Mouse (Mus musculus) large intestine, adult 2 months (tissue): Measurements from ENCODE around the gene Dip2b. TPM values are rescaled to one million over a fixed set of nuclear protein-coding genes. Genes with fewer than 3 reads are reported as not detected.

ENCODE experiments used
- DNase-seq: peaks from one replicate; pipeline ENCODE4 v3.0.0-alpha.2; 2012; ENCODE audit warnings: low read depth, low spot score
- WGBS: fragments of 180-500 bp; shearing (Covaris S2); methylation state at CpG from one replicate; pipeline ENCODE4 v1.1.7; 2018; 5-methylcytosine and 5-hydroxymethylcytosine counted together
- polyA plus RNA-seq: library from polyadenylated mRNA; depleted of rRNA; stranded (reverse); fragments of >200 nt; gene quantifications from 2 replicates; pipeline ENCODE4 v1.2.3, GENCODE M21; 2012

Gene Dip2b
- polyA plus RNA-seq, 1 experiment, result 5.8 TPM

DNA sequence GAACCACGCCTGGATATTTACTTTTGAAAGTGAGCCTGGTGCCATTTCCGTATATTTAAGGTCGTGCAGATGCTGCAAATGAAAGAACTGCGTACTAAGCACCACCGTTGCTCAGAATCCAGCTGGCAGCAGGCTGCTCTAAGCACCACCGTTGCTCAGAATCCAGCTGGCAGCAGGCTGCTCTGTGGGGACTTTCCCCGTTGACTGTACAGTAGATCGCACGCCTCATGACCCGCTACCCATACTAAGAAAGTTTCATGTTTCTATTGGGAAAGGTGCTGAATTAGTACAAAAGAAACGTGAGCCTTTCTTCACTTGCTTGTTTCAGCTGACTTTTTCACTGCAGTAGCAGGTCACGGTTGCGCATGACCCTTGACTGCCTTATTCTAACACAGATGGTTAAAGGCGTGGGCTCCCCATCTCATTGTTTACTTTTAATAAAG lies 150.5 kb downstream of the Dip2b start:
- 53% methylated on average over 14 of the region's 14 CpGs for WGBS

DNA sequence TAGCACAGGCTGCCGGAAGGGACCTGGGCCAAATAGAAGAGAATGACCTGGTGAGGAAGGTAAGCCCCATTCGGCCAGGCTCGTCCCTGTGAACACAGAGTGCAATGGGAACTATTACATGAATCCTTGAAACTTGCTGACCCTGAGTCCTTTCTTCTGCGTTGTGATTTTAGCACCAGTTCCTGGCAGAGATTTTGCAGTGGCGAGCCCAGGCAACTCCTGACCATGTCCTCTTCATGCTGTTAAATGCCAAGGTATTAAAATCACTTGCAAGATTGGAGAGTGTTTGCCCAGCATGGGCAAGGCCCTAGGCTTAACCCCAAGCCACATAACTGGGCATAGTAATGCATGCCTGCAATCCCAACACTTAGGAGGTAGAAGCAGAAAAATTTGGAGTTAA lies 151.6 kb downstream of the Dip2b start:
- DNase-seq, result no peak
- WGBS, result 92% methylated on average over 5 of the region's 5 CpGs

More for the DNA sequence above, 150.5 kb downstream of the Dip2b start:
- DNase-seq, result no peak

DNA sequence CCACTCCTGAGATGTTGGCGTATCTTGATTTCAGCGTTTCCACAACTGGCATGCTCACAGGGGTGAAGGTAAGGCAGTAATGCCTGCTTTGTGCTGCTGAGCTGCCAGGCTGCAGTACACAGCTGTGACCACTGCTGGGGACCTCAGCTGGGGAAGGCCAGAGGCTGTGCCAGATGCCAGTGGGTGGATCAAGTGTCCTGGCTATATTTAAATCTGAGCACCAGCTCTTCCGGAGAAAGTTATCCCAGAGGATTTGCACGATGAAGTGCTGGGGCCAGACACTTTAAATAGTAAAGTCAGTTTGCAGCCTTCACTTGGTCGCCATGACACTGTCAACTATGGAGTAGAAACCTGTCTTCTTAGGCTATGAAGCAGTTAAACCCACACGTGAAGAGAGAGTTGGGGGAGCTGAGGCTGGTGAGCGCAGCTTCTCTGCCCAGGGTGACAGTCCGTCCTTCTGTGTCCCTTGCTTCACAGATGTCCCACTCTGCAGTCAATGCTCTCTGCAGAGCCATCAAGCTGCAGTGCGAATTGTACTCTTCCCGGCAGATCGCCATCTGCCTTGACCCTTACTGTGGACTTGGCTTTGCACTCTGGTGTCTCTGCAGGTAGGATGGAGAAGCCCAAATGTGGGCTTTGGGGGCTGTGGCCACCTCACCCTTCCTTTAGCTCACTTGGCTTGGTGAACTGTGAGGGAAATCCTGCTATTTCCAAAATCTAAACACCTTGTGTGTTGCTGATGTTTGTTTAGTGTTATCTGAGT lies 160.7 kb downstream of the Dip2b start:
- 89% methylated on average over 11 of the region's 11 CpGs for WGBS

DNA sequence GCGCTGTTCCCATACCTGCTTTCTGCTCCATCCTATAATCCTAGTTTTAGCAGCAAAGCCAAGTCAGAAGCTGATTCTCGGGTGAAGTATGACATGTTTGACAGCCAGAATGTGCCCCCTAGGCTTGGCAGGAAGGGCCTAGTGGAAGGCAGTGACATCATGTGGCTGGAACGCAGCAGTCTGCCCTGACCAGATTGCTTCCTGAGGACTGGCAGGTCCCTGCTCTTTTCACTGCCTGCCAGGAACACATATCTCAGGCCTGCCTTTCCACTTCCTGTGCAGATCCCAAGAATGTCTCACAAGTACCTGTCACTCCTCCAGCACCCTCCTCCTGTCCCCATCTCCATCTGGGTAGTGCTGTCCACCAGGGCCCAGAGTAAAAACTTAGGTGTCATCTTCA lies 161.3 kb downstream of the Dip2b start:
- DNase-seq, result no peak
- 87% methylated on average over 3 of the region's 3 CpGs for WGBS

More for the DNA sequence above, 160.7 kb downstream of the Dip2b start:
- DNase-seq, result no peak

DNA sequence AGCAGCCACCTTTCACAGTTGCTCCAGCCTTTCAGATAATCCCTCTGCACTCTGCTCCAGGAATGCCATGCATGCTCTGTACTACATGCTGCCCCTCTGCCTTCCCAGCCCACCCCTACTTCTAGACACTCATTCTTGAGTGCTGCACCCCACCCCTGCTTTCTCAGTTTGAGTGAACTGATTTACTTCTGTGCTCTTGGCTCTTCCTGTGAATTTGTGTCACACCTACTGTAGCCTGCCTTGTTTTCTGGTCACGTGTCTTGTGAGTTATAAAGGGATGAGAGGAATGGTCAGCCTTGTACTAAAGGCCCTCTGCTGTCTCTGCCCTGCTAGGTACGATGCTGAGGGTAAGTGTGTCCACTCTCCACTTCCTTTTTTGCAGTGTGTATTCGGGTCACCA lies 163.3 kb downstream of the Dip2b start:
- 89% methylated on average over 3 of the region's 3 CpGs for WGBS
- DNase-seq, result no peak

DNA sequence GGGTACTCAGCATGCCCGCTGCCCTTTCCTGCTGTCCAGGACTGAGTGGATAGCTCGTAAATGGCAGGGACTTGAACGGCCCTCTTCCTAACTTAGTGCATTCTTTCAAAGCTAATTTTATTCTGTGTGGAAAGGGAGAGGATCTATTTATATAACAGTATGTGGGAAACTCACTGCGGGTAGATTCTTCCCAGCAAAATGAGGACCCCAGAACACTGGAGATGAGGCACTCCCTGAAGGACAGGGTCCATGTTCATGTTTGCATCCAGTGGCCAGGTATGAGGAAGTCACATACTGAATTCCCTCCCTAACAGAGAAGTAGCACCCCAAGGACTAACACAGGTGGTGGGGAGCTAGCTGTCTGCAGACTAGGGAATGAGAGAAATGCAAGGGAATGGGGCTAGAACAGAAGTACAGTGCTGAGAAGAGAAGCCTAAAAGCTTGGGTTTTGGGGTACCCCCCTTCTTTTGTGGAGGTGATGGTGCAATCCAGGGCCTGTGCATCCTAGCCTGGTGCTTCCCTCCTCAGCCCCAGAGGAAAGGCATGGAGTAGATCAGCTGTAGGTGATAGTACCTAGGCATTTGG lies 164.1 kb downstream of the Dip2b start:
- DNase-seq, result no peak
- 66% methylated on average over 4 of the region's 4 CpGs for WGBS

DNA sequence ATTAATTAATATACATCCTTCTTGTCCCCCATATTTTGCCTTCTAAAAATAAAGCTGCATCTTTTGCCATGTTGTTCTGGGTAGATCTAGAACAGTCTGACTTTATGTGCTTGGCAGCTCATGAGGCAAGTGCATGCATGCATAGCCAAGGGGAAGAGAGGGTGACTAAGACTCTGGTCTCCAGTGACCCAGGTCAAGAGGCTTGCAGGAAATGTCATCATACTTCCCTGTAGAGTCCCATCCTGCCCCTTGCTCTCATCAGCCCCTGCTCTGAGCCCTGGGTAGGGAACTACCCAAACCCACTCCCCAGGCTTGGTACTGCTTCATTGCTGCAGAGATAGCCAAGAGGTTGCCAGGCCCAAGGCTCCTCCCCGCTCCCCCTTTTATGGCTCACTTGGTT lies 166.1 kb downstream of the Dip2b start:
- DNase-seq, result no peak
- WGBS, result 69% methylated on average over 1 of the region's 1 CpGs

DNA sequence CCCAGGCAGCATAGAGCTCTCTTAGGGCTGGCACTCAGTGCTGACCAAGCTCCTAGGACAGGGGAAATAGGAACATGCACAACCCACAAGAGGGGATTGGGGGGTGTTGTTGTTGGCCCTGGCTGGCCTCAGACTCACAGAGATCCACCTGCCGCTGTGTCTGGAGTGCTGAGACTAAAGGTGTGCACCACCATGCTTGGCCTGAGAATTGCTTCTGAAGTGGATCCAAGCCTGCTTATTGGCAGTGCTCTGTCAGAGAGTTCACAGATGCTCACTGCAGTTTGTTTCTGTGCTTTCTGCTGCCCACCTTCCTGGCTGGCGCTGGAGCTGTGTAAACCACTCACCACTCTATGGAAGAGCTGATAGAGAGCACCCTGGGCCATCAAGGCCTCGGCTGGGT lies 171.5 kb downstream of the Dip2b start:
- DNase-seq, result no peak
- WGBS, result 98% methylated on average over 3 of the region's 3 CpGs

DNA sequence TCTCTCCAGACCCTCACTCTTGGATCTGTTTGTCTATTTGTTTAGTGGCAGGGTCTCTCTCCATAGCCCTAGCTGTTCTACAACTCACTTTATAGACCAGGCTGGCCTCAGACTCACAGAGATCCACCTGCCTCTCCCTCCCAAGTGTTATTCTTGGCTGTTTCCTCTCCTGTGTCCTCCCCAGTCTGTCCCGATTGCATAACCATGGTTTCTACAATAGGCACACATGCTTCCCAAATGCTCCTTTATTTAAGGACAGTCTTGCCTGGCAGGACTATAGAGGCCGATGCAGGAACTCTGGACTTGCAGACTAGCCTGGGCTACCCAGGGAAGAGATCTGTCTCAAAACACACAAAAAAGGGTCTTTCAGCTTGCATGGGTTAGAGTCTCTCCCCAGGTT lies 174.9 kb downstream of the Dip2b start:
- 87% methylated on average over 2 of the region's 2 CpGs for WGBS
- no peak for DNase-seq

DNA sequence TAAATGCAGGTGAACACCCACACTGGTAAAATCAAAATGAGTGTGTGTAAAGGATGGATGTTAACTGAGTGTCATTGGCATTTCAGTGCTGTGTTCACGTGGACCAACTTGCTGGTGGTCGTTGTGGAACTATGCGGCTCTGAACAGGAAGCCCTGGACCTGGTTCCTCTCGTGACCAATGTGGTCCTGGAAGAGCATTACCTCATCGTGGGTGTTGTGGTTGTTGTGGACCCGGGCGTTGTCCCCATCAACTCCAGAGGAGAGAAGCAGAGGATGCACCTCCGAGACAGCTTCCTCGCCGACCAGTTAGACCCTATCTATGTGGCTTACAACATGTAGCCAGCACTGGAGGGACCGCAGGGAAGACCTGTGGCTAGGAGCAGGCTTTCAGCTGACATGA lies 176.6 kb downstream of the Dip2b start:
- 90% methylated on average over 11 of the region's 11 CpGs for WGBS
- no peak for DNase-seq

DNA sequence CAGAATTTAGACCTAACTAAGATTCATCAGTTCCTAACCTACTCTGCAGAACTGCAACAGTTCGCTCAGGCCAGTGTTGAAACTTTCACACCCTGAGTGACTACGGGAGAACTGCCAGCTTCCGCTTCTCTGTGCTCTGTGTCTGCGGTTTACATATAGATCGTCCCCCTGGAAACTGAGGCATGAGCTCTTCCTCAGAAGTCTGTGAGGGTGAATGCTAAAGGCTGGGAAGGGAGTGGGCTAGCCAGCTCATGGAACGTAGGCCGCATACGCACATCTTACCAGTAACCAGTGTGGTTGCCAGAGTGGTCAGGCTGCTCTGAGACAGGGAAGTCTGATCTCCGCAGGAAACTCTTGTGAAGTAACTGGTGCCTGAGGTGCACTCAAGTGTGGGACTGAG lies 177.7 kb downstream of the Dip2b start:
- DNase-seq, result no peak
- 94% methylated on average over 9 of the region's 9 CpGs for WGBS

DNA sequence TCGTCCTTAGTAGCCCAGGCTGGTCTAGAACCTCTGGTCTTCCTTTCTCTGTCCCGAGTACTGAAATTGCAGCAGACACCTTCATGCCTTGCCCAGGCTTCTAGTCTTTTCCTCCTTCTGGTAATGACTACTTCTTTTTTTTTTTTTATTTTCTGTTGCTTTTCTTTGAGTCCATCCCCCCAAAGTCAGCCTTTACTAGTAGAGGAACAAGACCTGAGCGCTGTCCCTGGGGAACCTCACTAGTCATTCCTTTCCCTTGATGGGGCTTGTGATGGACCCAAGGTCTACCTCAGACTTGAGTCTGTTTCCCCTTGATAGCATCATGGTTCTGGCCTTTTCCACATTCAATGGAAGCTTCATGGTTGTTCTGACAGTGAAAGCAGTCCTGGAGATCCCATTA lies 179.6 kb downstream of the Dip2b start:
- 95% methylated on average over 3 of the region's 3 CpGs for WGBS

DNA sequence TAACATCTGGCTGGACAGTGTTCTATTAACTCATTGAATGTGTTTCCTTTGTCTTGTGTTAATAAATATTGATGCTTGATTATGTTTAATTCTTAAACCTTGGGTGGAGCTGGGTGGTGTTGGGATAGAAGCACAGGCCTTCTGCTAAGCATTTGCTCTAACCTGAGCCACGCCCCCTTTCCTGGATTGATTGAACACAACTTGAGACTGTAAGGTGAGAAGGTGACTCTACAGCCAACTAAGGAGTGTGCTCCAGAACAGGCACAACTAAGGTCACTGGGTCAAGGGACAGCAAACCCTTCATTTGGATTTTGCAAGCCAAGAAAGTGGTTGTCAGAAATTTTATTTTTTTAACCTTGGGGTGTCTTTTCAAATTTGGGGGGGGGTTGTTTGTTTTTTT lies 180.9 kb downstream of the Dip2b start:
- WGBS, result 65% methylated on average over 1 of the region's 1 CpGs
- no peak for DNase-seq

More for the DNA sequence above, 179.6 kb downstream of the Dip2b start:
- DNase-seq, result no peak

DNA sequence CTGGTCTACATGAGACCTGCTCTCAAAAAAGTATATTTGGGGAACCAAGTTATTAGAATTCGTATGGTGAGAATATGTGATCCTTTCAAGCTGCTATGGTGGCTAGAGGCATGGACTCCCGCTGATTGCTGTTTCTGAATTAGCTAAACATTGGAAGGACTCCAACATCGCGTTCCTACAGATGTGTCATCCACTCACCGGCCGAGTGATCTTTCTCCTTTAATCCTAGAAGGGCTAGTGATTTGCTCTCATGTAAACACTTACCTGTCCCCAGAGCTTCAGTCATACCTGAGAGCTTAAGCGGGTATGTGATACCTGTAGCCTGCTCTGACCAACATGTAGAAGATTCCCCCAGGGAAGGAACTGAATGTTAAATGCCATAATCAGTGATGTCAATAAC lies 182.5 kb downstream of the Dip2b start:
- WGBS, result 32% methylated on average over 7 of the region's 7 CpGs
- no peak for DNase-seq

DNA sequence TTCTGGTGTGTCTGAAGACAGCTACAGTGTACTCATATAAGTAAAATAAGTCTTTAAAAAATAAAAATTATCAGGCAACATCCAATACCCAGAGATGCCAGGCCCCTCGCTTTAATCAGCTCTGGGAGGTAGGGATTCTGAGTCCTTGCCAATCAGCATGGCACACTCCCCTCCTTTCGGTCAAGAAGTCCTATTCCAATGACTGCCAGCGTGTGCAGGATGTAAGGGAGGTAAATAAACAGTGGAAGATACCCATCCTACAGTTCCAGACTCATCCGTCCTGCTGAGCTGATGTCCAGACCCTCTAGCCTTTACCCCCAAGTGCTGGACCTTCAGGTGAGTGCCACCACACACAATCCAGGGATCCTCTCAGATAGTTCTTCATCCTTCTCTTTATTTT lies 186.9 kb downstream of the Dip2b start:
- DNase-seq, result no peak
- 97% methylated on average over 4 of the region's 4 CpGs for WGBS

DNA sequence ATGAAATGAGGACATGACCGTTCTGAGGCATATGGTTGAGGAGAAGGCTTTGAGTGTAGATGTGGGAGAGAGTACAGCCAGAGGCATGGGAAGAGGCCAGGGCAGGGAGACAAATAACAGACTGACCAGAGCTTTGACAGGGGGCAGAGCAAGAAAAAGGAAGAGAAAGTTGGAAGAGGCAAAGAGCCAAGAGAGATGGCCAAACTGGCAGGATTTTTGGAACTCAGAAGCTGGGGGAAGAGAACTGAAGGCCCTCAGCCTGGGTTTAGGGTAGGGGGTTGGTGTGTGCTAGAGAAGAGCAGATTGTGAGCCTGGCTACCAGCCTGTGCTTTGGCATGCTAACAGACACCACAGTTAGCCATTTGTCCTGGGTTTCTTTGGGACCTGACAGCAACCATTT lies 187.4 kb downstream of the Dip2b start:
- 91% methylated on average over 1 of the region's 1 CpGs for WGBS
- DNase-seq, result no peak

DNA sequence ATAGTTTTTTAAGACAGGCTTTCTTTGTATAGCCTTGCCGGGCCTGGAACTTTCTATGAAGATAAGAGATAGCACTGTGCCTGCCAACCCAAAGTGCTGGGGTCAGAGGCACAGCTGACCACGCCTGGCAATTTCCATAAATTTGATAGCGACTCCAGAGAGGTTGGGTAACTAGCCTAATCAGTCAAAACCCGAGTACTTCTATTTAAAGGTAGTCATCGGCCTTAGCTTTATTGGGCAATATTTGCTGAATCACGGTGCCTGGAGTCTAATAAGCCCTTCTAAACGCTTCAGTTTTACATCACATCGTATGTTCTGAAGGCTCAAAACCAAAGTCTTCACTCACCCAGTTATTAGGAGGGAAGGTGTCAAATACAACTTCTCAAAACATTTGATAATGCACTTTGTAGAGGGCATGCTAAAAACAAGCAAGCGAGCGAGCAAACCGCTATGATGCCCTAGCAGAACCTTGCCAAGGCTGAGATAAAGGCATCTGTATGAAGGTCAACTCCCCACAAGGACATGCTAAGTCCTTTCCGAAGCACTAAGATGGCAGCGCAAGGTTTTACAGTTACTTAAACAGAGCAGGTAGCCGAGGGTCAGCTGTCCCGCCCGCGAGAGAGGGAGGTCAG lies 188.7 kb downstream of the Dip2b start:
- DNase-seq, result peak; percentile 53

DNA sequence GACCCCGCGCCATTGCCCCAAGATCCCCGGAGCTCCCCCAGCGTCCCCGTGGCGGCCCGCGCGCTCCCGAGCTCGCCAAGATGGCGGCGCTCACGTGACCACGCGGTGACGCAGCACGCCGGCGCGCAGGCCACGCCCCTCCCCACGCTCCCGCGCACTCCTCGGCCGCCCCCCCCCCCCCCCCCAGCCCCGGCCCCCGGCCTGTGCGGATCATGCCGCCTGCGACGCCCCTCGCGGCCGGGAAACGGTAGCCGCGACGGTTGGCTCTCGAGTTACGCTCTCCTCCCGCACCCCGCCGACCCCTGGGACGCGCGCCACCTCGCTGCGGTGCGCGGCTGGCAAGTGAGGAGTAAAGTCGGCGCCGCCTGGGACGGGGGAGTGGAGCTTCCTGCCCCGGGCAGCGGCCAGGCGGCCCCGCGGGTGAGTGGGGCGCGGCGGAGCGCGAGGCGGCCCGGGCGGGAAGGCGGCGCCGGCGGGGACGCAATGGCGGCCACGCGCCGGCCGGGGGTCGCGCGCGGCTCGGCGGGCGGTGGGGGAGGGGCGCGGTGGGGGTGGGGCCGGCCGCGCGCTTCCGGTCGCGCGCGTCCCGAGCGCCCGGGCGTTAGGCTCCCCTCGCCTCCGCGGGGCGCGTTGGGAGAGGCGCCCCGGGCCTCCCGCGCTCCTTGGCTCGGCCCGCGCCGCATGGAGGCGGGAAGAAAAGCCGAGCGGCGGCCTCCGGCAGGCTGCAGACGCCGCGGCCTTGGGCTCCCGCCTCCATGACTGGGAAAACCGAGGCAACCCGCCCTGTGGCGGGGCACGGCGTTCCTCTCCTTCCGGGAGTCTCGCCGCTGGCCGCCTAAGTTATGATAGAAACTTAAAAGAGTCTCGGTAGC lies 189.4 kb downstream of the Dip2b start, which contains the start of gene Atf1:
Gene Atf1, plus strand, starts transcription at position 157 of the 872 bp plus-strand sequence.
- WGBS, result 1% methylated on average over 82 of the region's 133 CpGs
- DNase-seq, result no peak

More for the DNA sequence above, 188.7 kb downstream of the Dip2b start:
- WGBS, result under 1% methylated on average over 17 of the region's 17 CpGs

DNA sequence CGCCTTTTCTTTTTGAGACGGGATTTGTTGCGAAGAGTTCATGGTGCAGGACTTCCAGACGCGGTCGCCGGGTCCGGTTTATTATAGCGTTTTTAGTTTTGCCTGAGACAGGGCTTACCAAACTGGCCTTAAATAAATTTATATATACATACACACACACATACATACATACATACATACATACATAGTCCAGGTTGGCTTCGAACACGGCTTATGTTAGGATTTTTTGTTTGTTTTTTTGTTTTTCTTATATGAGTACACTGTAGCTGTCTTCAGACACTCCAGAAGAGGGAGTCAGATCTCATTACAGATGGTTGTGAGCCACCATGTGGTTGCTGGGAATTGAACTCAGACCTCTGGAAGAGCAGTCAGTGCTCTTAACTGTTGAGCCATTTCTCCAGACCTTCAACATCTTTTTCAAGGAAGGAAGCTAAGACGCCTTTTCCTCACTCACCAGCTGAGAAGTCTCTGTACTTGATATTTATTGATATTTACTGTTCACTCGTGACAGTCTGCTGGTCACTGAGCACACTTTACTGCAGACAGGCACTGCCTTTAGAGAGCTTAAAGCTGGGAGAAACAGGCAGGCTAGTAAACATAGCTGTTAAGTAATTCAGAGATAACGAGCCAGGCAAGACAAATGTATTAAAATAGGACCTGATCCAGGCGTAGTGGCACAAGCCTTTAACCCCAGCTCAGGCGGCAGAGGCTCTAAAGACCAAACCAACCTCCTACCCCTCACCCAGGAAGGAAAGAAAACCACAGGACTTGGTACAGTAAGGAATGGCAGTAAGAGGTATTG lies 190.3 kb downstream of the Dip2b start:
- DNase-seq, result no peak
- WGBS, result 3% methylated on average over 16 of the region's 16 CpGs
